Mouse (Mus musculus): ENCODE data around the gene Wdr83os. TPM values are rescaled to one million over a fixed set of nuclear protein-coding genes. Genes with fewer than 3 reads are reported as not detected.

Gene Wdr83os
- total and polyA plus RNA-seq, 3 experiments = 26.2 to 143 TPM; not detected in 1

DNA sequence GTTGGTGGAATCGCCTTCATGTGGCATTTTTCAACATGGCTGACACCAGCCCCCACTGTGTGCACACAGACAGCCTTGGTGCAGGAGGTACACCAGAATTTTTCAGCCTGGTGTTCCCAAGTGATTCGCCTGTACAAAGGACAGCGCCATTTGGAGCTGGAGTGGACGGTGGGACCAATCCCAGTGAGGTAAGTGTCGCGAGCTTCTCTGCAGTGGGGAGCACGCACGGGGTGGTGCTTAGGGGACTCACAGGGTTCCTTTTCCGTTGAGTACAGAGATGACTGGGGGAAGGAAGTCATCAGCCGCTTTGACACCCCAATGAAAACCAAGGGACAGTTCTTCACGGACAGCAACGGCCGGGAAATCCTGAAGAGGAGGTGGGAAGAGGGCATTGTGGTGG is 14.5 kb downstream of the Wdr83os start:
- H3K27ac ChIP-seq (ENCODE audit: control insufficient read depth, low read depth, low read length) = no peak overlapping the region
- H3K36me3 ChIP-seq (ENCODE audit: control insufficient read depth in 1 of 2, insufficient read depth in 2 of 2, low read length in 2 of 2) = no peaks in the 10 kb centered on the region
- no peak for DNase-seq (ENCODE audit: low read depth, low spot score)
- no peaks in the 10 kb centered on the region for H3K27me3 ChIP-seq (ENCODE audit: control insufficient read depth in 1 of 2, insufficient read depth in 2 of 2, low read length in 2 of 2)
- TF ChIP-seq NELFE (IDR thresholded peaks at IDR 0.05; ENCODE audit: low read depth, low read length) (no peak), TBP (IDR thresholded peaks at IDR 0.05; ENCODE audit: low read depth, low read length) (no peak), POLR2A (IDR thresholded peaks at IDR 0.05; ENCODE audit: control insufficient read depth in 1 of 2, insufficient read depth in 1 of 2, low read depth in 1 of 2, low read length in 2 of 2, poor library complexity in 1 of 2) (no peak), POLR2AphosphoS5 (IDR thresholded peaks at IDR 0.05; ENCODE audit: borderline replicate concordance, low read depth, low read length) (no peak), SMC3 (IDR thresholded peaks at IDR 0.05; ENCODE audit: low read depth, low read length) (no peak), BHLHE40 (IDR thresholded peaks at IDR 0.05; ENCODE audit: borderline replicate concordance, low read depth, low read length) (no peak), NRF1 (IDR thresholded peaks at IDR 0.05; ENCODE audit: insufficient read depth, low read depth, low read length, poor library complexity, severe bottlenecking) (no peak), MAFK (IDR thresholded peaks at IDR 0.05; ENCODE audit: borderline replicate concordance, low read depth, low read length) (no peak), CTCF (IDR thresholded peaks at IDR 0.05 in 2 of 3, conservative IDR thresholded peaks at IDR 0.05 in 1 of 3; ENCODE audit: control insufficient read depth in 1 of 3, insufficient read depth in 1 of 3, low read depth in 2 of 3, low read length in 3 of 3, poor library complexity in 1 of 3, severe bottlenecking in 1 of 3) (no peak), ETS1 (IDR thresholded peaks at IDR 0.05; ENCODE audit: low read depth, low read length) (no peak), MEF2A (IDR thresholded peaks at IDR 0.05; ENCODE audit: extremely low read depth, insufficient replicate concordance, low read depth, low read length, poor library complexity, severe bottlenecking) (no peak), TCF12 (IDR thresholded peaks at IDR 0.05; ENCODE audit: low read depth, low read length) (no peak), MYC (IDR thresholded peaks at IDR 0.05; ENCODE audit: low read depth, low read length) (no peak), CHD2 (IDR thresholded peaks at IDR 0.05; ENCODE audit: low read length) (no peak), USF1 (IDR thresholded peaks at IDR 0.05; ENCODE audit: low read depth, low read length) (no peak), UBTF (IDR thresholded peaks at IDR 0.05; ENCODE audit: borderline replicate concordance, insufficient read depth, low read depth, low read length) (no peak), USF2 (IDR thresholded peaks at IDR 0.05; ENCODE audit: borderline replicate concordance in 1 of 2, insufficient read depth in 1 of 2, low read depth in 1 of 2, low read length in 2 of 2) (no peak)
- H3K79me2 ChIP-seq (ENCODE audit: control insufficient read depth, insufficient read depth, low read length, poor library complexity) = no peaks in the 10 kb centered on the region
- no peaks in the 10 kb centered on the region for H3K4me1 ChIP-seq (ENCODE audit: control insufficient read depth in 1 of 2, insufficient read depth in 2 of 2, low read length in 2 of 2)
- H3K9me3 ChIP-seq (replicated peaks; ENCODE audit: insufficient read depth, low read length) = no peaks in the 10 kb centered on the region
- H3K9ac ChIP-seq (ENCODE audit: control insufficient read depth, low read depth, low read length, poor library complexity, severe bottlenecking) = no peak overlapping the region
- no peak overlapping the region for H3K4me3 ChIP-seq (ENCODE audit: control insufficient read depth in 1 of 2, insufficient read depth in 1 of 2, low read depth in 2 of 2, low read length in 2 of 2)

DNA sequence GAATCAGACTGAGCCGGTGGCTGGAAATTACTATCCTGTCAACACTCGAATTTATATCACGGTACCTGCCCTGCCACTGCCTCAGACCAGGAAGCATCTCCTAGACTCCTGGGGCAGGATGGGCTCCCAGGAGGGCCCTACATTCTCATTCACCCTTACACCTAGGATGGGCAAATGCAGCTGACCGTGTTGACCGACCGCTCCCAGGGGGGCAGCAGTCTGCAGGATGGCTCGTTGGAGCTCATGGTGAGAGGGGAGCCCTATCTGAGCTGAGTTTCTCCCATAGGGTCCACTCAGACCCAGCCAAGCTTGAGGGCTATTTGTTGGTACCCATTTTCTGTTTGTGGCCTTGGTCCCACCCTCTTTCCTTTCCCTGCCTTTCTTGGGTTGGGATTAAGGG is 15.0 kb downstream of the Wdr83os start:
- no peaks in the 10 kb centered on the region for H3K27me3 ChIP-seq (ENCODE audit: control insufficient read depth in 1 of 2, insufficient read depth in 2 of 2, low read length in 2 of 2)
- TF ChIP-seq KAT2A (conservative IDR thresholded peaks at IDR 0.05; ENCODE audit: low read depth, low read length) = no peak
- no peak for TF ChIP-seq TCF12 (IDR thresholded peaks at IDR 0.05; ENCODE audit: low read depth, low read length)
- no peak for TF ChIP-seq RAD21 (IDR thresholded peaks at IDR 0.05; ENCODE audit: low read depth, low read length)
- H3K9me3 ChIP-seq (replicated peaks; ENCODE audit: insufficient read depth, low read length) = no peaks in the 10 kb centered on the region
- no peaks in the 10 kb centered on the region for H3K79me2 ChIP-seq (ENCODE audit: control insufficient read depth, insufficient read depth, low read length, poor library complexity)
- no peak overlapping the region for H3K4me3 ChIP-seq (ENCODE audit: control insufficient read depth in 1 of 2, insufficient read depth in 1 of 2, low read depth in 2 of 2, low read length in 2 of 2)
- H3K9ac ChIP-seq (ENCODE audit: control insufficient read depth, low read depth, low read length, poor library complexity, severe bottlenecking) = no peak overlapping the region
- peaks cover 0 to 3% of the 10 kb centered on the region in 2 experiments; a peak in 1 of 4 replicates for H3K36me3 ChIP-seq (ENCODE audit: control insufficient read depth in 1 of 2, insufficient read depth in 2 of 2, low read length in 2 of 2)
- no peak overlapping the region for H3K27ac ChIP-seq (ENCODE audit: control insufficient read depth, low read depth, low read length)
- H3K4me1 ChIP-seq (ENCODE audit: control insufficient read depth in 1 of 2, insufficient read depth in 2 of 2, low read length in 2 of 2) = peaks cover 0 to 3% of the 10 kb centered on the region in 2 experiments; a peak in 1 of 4 replicates
- no peak for DNase-seq (ENCODE audit: low read depth, low spot score)

All from MEL (cell line).